Mouse (Mus musculus) effector memory CD4-positive, alpha-beta T cell, adult 7 months (primary cell): ENCODE measurements around the gene Ppp2r1b. TPM values are rescaled to one million over a fixed set of nuclear protein-coding genes. Genes with fewer than 3 reads are reported as not detected.

ENCODE experiments used
- polyA plus RNA-seq: library from polyadenylated mRNA; unstranded; fragments of 100-300 nt; shearing (Covaris generic); gene quantifications from one replicate; pipeline ENCODE4 v1.2.1, GENCODE M21; 2017

Gene Ppp2r1b
- polyA plus RNA-seq: 43.9 TPM

DNA sequence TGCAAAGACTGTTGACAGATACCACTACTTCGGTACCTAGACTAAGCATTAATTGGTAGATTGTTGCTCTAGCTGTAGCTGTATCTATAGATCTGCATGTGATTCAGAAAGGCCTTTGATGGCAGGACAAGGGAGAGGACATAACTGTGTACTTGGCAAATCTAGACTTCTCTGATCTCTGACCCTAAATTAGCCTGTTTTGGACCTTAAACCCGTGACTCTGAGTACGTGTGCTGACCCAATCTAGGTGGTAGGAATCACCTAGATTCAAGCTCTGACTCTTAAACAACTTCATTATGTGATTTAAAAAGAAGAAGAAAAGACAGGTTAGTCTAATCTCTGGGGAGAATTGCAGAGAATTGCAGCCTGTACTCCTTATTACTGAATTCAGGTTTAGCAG is at the start of gene Ppp2r1b:
TSS of gene Ppp2r1b (plus strand) at position 221 of the 400 bp plus-strand sequence.

Other genes with a start within 250 kb of the Ppp2r1b start
- 101 TPM for gene Sdhd, start 241.5 kb upstream of the Ppp2r1b start, polyA plus RNA-seq
- gene Timm8b, start 241.4 kb upstream of the Ppp2r1b start, polyA plus RNA-seq: 61.0 TPM
- 2.7 TPM for gene Pih1d2, start 228.0 kb upstream of the Ppp2r1b start, polyA plus RNA-seq
- gene Nkapd1, start 227.8 kb upstream of the Ppp2r1b start, polyA plus RNA-seq: 27.3 TPM
- 33.5 TPM for gene Dlat, start 185.5 kb upstream of the Ppp2r1b start, polyA plus RNA-seq
- gene Dixdc1, start 105.8 kb upstream of the Ppp2r1b start, polyA plus RNA-seq: not detected
- not detected for gene 2310030G06Rik, start 98.8 kb upstream of the Ppp2r1b start, polyA plus RNA-seq
- not detected for gene Cryab, start 94.0 kb upstream of the Ppp2r1b start, polyA plus RNA-seq
- gene Hspb2, start 92.9 kb upstream of the Ppp2r1b start, polyA plus RNA-seq: not detected
- gene Fdxacb1, start 77.1 kb upstream of the Ppp2r1b start, polyA plus RNA-seq: 6.9 TPM
- 22.8 TPM for gene Alg9, start 70.3 kb upstream of the Ppp2r1b start, polyA plus RNA-seq
- gene 1110032A03Rik, start 69.8 kb upstream of the Ppp2r1b start, polyA plus RNA-seq: 8.7 TPM
- gene Sik2, start 163.8 kb downstream of the Ppp2r1b start, polyA plus RNA-seq: 47.6 TPM
- not detected for gene Btg4, start 215.6 kb downstream of the Ppp2r1b start, polyA plus RNA-seq
- gene Layn, start 231.8 kb downstream of the Ppp2r1b start, polyA plus RNA-seq: not detected